Mouse (Mus musculus): ENCODE data around the gene Dffa. TPM values are rescaled to one million over a fixed set of nuclear protein-coding genes. Genes with fewer than 3 reads are reported as not detected.

Dffa gene
- total and polyA plus RNA-seq, 3 experiments: 23.4 to 44.8 (median 26.8) TPM

DNA sequence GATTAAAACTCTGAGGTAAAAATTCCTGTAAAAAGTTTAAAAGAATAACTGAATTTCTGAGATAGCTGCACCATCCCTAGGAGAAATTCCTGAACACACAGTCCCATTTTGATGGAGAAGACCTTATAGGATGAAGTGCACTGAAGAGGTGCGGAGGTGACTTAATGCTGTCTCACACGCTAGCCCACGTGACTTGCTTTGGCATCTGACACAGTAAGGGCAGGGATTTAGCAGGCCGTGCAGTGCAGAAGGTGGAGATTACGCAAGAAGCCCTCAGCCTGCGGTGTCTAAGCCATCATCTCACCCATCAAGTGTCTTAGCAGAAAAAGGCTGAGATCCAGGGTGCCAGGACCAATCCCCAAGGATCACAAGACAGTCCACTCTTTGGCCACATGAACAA is 57.2 kb downstream of the Dffa start:
- Histone ChIP-seq H3K27me3 (replicated peaks) (no peaks in the 10 kb centered on the region), H3K79me2 (replicated peaks; ENCODE audit: control insufficient read depth, extremely low read depth, insufficient read depth, poor library complexity, severe bottlenecking) (peaks cover 12% of the 10 kb centered on the region), H3K27ac (ENCODE audit: insufficient read depth, low read depth) (no peak overlapping the region), H3K4me2 (ENCODE audit: insufficient read depth, low read depth, poor library complexity, severe bottlenecking) (no peak overlapping the region), H3K4me1 (ENCODE audit: control insufficient read depth in 1 of 2, insufficient read depth in 2 of 2) (peaks cover 0 to 31% of the 10 kb centered on the region in 2 experiments; a peak in 2 of 4 replicates), H3K9ac (ENCODE audit: insufficient read depth, low read depth) (no peak overlapping the region), H3K4me3 (replicated peaks in 1 of 3; ENCODE audit: low read depth in 2 of 3, low read length in 2 of 3, poor library complexity in 1 of 3) (no peak overlapping the region), H3K36me3 (replicated peaks in 1 of 2; ENCODE audit: control insufficient read depth in 1 of 2, insufficient read depth in 1 of 2, low read length in 1 of 2) (peaks cover 59 to 88% of the 10 kb centered on the region in 2 experiments), H3K9me3 (replicated peaks; ENCODE audit: low read length) (no peaks in the 10 kb centered on the region)
- in situ Hi-C loops (cut with MboI; ENCODE audit: low pct_ligation_motif_present, low pct_unique_long_range_greater_than_20kb, low sequenced_read_pairs) (loop anchor here (25.0 kb wide), 1 partner anchor 551 kb away; the partner anchor contains the start of gene Pik3cd), dilution Hi-C loops (cut with MboI; ENCODE audit: extremely low pct_ligation_motif_present, extremely low pct_unique_long_range_greater_than_20kb, low sequenced_read_pairs) (no loop called here)
- no peak for DNase-seq (ENCODE audit: extremely low read depth)
- TF ChIP-seq RAD21 (IDR thresholded peaks at IDR 0.05; ENCODE audit: low read depth, low read length) (no peak), ZNF384 (IDR thresholded peaks at IDR 0.05; ENCODE audit: low read depth, low read length) (no peak), TCF12 (IDR thresholded peaks at IDR 0.05; ENCODE audit: low read depth, low read length) (no peak), KAT2A (IDR thresholded peaks at IDR 0.05; ENCODE audit: insufficient replicate concordance, low read length) (no peak), EP300 (IDR thresholded peaks at IDR 0.05; ENCODE audit: low read length) (no peak), CHD1 (IDR thresholded peaks at IDR 0.05; ENCODE audit: low read depth, low read length) (no peak), POLR2A (IDR thresholded peaks at IDR 0.05; ENCODE audit: low read depth, low read length) (no peak), ELF1 (IDR thresholded peaks at IDR 0.05; ENCODE audit: low read depth, low read length) (no peak), MAZ (IDR thresholded peaks at IDR 0.05; ENCODE audit: low read depth, low read length) (no peak), RCOR1 (conservative IDR thresholded peaks at IDR 0.05; ENCODE audit: low read depth, low read length) (no peak), CTCF (conservative IDR thresholded peaks at IDR 0.05 in 1 of 2, IDR thresholded peaks at IDR 0.05 in 1 of 2; ENCODE audit: low read depth in 2 of 2, low read length in 2 of 2) (no peak), MEF2A (IDR thresholded peaks at IDR 0.05; ENCODE audit: borderline replicate concordance, low read depth, low read length) (no peak), MAFK (IDR thresholded peaks at IDR 0.05; ENCODE audit: insufficient replicate concordance, low read length) (no peak), USF1 (IDR thresholded peaks at IDR 0.05; ENCODE audit: low read depth, low read length) (no peak)

DNA sequence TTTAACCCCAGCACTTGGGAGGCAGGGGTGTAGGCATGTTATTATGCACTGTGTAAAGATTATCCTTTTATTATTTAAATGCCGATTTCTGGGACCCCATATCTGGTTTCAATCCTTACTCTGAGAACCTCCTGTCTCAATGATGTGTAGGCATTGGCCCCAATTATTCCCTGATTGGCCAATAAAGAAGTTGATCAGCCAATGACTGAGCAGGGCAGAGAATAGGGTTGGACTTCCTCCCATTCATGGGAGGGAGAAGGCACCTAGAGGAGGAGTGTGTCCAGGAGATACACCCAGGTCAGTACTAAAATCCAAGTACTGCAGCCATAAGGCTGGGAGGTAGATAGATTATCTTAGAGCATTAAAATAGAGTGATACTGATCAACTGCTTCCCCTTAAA is 59.2 kb downstream of the Dffa start:
- peaks cover 0 to 31% of the 10 kb centered on the region in 2 experiments; a peak in 2 of 4 replicates for H3K4me1 ChIP-seq (ENCODE audit: control insufficient read depth in 1 of 2, insufficient read depth in 2 of 2)
- peaks cover 41 to 68% of the 10 kb centered on the region in 2 experiments for H3K36me3 ChIP-seq (replicated peaks in 1 of 2; ENCODE audit: control insufficient read depth in 1 of 2, insufficient read depth in 1 of 2, low read length in 1 of 2)
- peaks cover 14% of the 10 kb centered on the region for H3K79me2 ChIP-seq (replicated peaks; ENCODE audit: control insufficient read depth, extremely low read depth, insufficient read depth, poor library complexity, severe bottlenecking)
- no peak overlapping the region for H3K4me3 ChIP-seq (replicated peaks in 1 of 3; ENCODE audit: low read depth in 2 of 3, low read length in 2 of 3, poor library complexity in 1 of 3)
- in situ Hi-C loops (cut with MboI; ENCODE audit: low pct_ligation_motif_present, low pct_unique_long_range_greater_than_20kb, low sequenced_read_pairs) (loop anchor here (25.0 kb wide), 1 partner anchor 549 kb away; the partner anchor contains the start of gene Pik3cd), dilution Hi-C loops (cut with MboI; ENCODE audit: extremely low pct_ligation_motif_present, extremely low pct_unique_long_range_greater_than_20kb, low sequenced_read_pairs) (no loop called here)
- no peak overlapping the region for H3K4me2 ChIP-seq (ENCODE audit: insufficient read depth, low read depth, poor library complexity, severe bottlenecking)
- H3K27ac ChIP-seq (ENCODE audit: insufficient read depth, low read depth): no peak overlapping the region
- no peaks in the 10 kb centered on the region for H3K27me3 ChIP-seq (replicated peaks)
- TF ChIP-seq NRF1 (IDR thresholded peaks at IDR 0.05; ENCODE audit: low read depth, low read length): no peak
- TF ChIP-seq UBTF (IDR thresholded peaks at IDR 0.05; ENCODE audit: low read depth, low read length): no peak
- no peak for TF ChIP-seq ETS1 (conservative IDR thresholded peaks at IDR 0.05; ENCODE audit: low read depth, low read length)
- no peak for TF ChIP-seq RAD21 (IDR thresholded peaks at IDR 0.05; ENCODE audit: low read depth, low read length)
- TF ChIP-seq POLR2AphosphoS2 (IDR thresholded peaks at IDR 0.05; ENCODE audit: low read depth, low read length): no peak
- no peak for TF ChIP-seq ZNF384 (IDR thresholded peaks at IDR 0.05; ENCODE audit: low read depth, low read length)
- peak; percentile 37 for DNase-seq (ENCODE audit: extremely low read depth)
- no peak overlapping the region for H3K9ac ChIP-seq (ENCODE audit: insufficient read depth, low read depth)
- no peaks in the 10 kb centered on the region for H3K9me3 ChIP-seq (replicated peaks; ENCODE audit: low read length)

All from CH12.LX (cell line).